Mouse (Mus musculus) heart, postnatal 25 days (tissue): ENCODE results near the gene Ces2e. TPM values are rescaled to one million over a fixed set of nuclear protein-coding genes. Genes with fewer than 3 reads are reported as not detected.
"Not testable (repeated sequence)": the region's sequence is repeated elsewhere in the genome, so short reads cannot be mapped to it uniquely, and the experiment has no call there.

ENCODE experiments used
- DNase-seq: peaks from one replicate; pipeline ENCODE4 v3.0.0; 2022; ENCODE audit warnings: low spot score
- intact Hi-C: fragments of 180-260 bp; cut with DNase I; formaldehyde crosslinking; loops from one replicate; pipeline ENCODE4 v1.15.1; 2025
- total RNA-seq, 2 experiments: library from RNA; stranded (reverse); gene quantifications; 2 replicates each; pipeline ENCODE4 v1.2.3; 2021

The Ces2e gene
- 1 to 10 TPM in 1 of 2 experiments, under 1 TPM in 1; 0.92 to 1.6 TPM for total RNA-seq

GRCm38 (mm10) chr8:104925972-104926596 is at the start of gene Ces2e:
TSS of gene Ces2e (plus strand) at chr8:104926260.
- DNase-seq = no peak
- intact Hi-C loops = no loop called here

- DNase-seq, intact Hi-C loops: not testable (repeated sequence)
Observed at GRCm38 (mm10) chr8:104886223-104886926, 39.7 kb upstream of the Ces2e start.

- DNase-seq = no peak
- intact Hi-C loops = loop anchor here (10.0 kb wide), 1 partner anchor 247 kb away; no protein-coding TSS in a partner anchor
Observed at GRCm38 (mm10) chr8:104901746-104902145, 24.3 kb upstream of the Ces2e start.

GRCm38 (mm10) chr8:104907111-104907510 is 18.9 kb upstream of the Ces2e start:
- intact Hi-C loops = loop anchor here (10.0 kb wide), 1 partner anchor 252 kb away; no protein-coding TSS in a partner anchor
- DNase-seq = no peak

DNA sequence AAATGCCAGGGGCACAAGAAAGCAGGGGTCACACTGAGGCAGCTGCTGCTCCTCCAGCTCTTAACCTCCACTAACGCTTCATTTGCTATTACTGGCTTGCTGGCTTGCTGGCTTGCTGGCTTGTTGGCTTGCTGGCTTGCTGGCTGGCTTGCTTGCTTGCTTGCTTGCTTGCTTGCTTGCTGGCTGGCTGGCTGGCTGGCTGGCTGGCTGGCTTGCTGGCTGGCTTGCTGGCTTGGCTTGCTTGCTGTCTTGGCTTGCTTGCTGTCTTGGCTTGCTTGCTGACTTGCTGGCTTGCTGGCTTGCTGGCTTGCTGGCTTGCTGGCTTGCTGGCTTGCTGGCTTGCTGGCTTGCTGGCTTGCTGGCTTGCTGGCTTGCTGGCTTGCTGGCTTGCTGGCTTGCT is 17.0 kb upstream of the Ces2e start:
- DNase-seq = peak; percentile 65
- intact Hi-C loops = loop anchor here (10.0 kb wide), 1 partner anchor 254 kb away; no protein-coding TSS in a partner anchor

DNA sequence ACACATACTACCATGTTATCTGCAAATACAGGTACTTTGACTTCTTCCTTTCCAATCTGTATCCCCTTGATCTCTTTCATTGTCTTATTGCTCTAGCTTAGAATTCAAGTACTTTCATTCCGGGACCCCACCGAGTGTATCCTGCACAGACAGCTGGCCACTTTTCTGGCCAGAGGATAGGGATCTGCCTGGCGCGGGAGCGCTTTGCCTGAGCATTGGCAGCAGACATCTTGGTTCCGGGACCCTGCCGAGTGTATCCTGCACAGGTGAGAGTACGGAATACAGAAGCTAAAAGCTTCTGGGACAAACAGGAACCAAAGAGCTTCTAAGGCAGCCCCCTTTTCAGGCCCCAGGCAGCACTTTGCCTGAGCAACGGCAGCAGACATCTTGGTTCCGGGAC is 16.4 kb upstream of the Ces2e start:
- not testable (repeated sequence) for DNase-seq

DNA sequence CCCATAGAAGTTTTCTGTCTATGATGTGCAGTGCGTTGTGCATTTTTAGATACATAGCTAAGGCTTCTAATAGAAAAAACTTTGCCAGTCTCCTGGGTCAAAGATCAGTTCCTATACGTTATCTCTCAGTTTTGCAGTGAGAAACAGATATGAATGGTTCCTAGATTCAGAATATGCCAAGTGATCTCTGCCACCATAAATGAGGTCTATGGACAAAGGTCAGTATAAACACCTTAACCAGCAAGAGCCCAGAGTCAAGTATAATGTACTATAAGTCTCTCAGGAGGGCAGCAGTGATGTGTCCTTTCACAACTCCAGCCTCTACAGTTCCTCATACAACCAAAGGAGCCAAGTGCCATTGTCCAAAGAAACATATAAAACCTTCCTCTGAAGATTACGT is 1.2 kb downstream of the Ces2e start:
- intact Hi-C loops = no loop called here
- no peak for DNase-seq

More for the DNA sequence above, 16.4 kb upstream of the Ces2e start:
- intact Hi-C loops = loop anchor here (10.0 kb wide), 1 partner anchor 255 kb away; no protein-coding TSS in a partner anchor

- intact Hi-C loops = no loop called here
- DNase-seq = no peak
Observed at GRCm38 (mm10) chr8:104944665-104945064, 18.6 kb downstream of the Ces2e start.

DNA sequence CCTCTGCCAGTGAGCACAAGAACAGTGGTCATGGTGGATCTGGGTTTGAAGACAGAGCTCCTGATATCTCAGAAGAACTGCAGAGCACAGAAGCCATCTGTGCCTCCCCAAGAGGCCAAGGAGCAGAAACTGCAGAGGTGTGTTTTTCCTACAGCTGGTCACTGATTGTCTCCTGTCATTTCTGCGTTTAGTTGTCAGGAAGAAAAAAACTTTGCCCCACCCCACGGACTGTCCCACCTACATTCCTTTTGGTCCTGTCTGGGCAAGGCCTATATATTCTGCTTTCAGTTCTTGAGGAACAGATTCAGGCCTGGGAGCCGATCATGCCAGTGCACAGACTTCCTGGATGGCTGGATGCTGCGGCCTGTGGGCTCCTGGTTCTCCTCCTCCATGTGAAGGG is 21.0 kb downstream of the Ces2e start, which contains the start of gene Ces2f:
Gene Ces2f, plus strand, starts transcription at position 301 of the 400 bp plus-strand sequence.
- intact Hi-C loops = no loop called here
- no peak for DNase-seq

- no peak for DNase-seq
- intact Hi-C loops = no loop called here
Observed at GRCm38 (mm10) chr8:104949031-104949430, 23.0 kb downstream of the Ces2e start.

DNA sequence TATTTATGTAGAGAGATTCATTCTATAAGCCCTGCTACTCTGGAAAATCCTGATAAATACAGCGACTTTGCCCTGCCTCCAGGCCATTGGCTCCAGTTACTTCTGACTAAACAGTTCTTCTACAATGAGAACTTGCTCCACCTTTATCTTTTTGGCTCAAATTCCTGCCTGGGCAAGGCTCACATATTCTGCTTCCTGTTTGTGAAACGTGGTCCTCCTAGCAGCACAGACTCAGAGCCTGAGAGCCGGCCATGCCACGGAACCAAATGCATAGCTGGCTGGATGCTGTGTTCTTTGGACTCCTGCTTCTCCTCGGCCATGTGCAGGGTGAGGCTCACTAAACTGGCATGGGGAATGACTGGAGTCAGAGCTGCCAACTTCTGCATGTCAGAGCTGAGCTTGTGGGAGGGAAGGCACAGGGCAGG is 35.5 kb downstream of the Ces2e start, which contains the start of gene Ces2g:
Gene Ces2g, plus strand, starts transcription at position 182 of the 425 bp plus-strand sequence.
- DNase-seq = peak; percentile 52
- intact Hi-C loops = no loop called here

GRCm38 (mm10) chr8:104962229-104962901 is 36.3 kb downstream of the Ces2e start:
- DNase-seq = no peak

DNA sequence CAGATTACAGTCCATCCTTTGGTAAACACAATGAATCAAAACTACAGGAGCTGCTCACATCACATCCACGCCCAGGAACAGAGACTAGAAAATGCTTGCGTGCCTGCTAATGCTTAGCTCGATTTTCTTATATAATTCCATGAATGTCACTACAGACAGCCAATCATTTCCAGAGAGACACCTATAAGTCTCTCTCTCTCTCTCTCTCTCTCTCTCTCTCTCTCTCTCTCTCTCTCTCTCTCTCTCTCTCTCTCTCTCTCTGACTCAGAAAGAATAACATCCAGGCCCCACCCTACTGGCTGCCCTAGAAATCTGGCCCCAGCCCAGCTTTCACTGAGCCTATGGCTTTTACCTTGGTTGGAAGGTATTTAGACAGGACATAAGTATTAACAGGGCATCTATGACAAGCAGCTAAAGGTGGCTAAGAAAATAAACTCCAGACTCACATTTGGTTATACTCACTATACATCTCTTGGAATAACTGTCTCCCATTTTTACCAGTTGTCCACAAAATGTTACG is 37.4 kb downstream of the Ces2e start:
- intact Hi-C loops = no loop called here
- DNase-seq = no peak

More at GRCm38 (mm10) chr8:104962229-104962901, 36.3 kb downstream of the Ces2e start:
- intact Hi-C loops = no loop called here

- no peak for DNase-seq
- intact Hi-C loops = no loop called here
Observed at GRCm38 (mm10) chr8:104984126-104984525, 58.1 kb downstream of the Ces2e start.

Other genes starting within 250 kb of the Ces2e start
- gene Ces2a, start 192.3 kb upstream of the Ces2e start, total RNA-seq = not detected
- gene Ces2b, start 94.7 kb upstream of the Ces2e start, total RNA-seq = under 1 TPM; 0.14 to 0.31 TPM
- not detected for gene Ces2c, start 79.2 kb upstream of the Ces2e start, total RNA-seq
- gene Ces2f, start 21.1 kb downstream of the Ces2e start, total RNA-seq = not detected
- 1 to 10 TPM; 2.8 to 3.7 TPM for gene Ces2g, start 35.5 kb downstream of the Ces2e start, total RNA-seq
- gene Ces2h, start 74.6 kb downstream of the Ces2e start, total RNA-seq = not detected
- gene Ces3a, start 122.3 kb downstream of the Ces2e start, total RNA-seq = not detected
- gene Ces3b, start 157.5 kb downstream of the Ces2e start, total RNA-seq = under 1 TPM in 1 of 2 experiments, not detected in 1; 0.23 TPM
- gene Ces4a, start 205.5 kb downstream of the Ces2e start, total RNA-seq = not detected
- 10 to 100 TPM; 20.2 to 26.8 TPM for gene Cbfb, start 244.4 kb downstream of the Ces2e start, total RNA-seq